Mouse (Mus musculus): ENCODE data around the gene Inhbb. TPM values are rescaled to one million over a fixed set of nuclear protein-coding genes. Genes with fewer than 3 reads are reported as not detected.
A peak's percentile ranks its signal among the peaks of the same experiment; 100 is the strongest.

Inhbb gene
- polyA plus RNA-seq, 1 experiment from 2014 or later = 0.47 TPM

DNA sequence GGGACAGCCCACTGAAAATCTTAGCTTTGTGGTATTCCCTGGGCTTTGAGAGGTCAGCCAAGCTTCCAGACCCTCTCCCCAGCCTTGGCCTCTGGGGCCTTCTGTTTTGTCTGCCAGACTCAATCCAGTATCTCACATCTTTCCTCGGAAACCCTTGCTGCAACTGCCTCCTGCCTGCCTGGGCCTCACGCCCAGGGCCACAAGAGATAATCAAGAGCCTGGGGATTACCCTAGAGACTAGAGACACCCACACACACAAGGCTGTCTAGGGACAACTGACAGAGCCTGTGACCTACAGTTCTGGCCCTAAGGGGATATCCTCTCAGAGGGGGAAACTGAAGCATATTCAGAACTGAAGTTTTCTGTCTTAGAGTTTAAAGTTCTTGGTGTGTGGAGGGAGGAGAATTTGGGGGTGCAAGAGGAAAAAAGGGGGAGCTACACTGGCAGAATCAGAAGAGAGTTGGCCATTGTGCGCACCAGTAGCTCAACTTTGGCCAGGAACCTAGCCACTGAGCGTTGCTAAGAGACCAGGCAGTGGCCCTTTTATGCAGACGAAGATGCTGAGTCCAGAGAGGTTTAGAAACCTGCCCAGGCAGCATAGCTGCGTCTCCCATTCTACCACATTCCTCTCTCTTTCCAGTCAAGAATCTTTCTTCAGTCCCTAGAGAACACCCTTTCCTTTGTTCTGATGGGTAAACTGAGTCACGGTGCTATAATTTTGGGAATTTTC, 32.1 kb downstream of the Inhbb start:
- no peaks in the 10 kb centered on the region for H3K9me3 ChIP-seq (ENCODE audit: control insufficient read depth, low read length)
- H3K27me3 ChIP-seq (ENCODE audit: control insufficient read depth, insufficient read depth, low read length) = no peaks in the 10 kb centered on the region
- H3K9ac ChIP-seq (ENCODE audit: low read length) = no peak overlapping the region
- 44% methylated on average over 7 of the region's 7 CpGs for WGBS
- H3K4me3 ChIP-seq (ENCODE audit: control insufficient read depth in 1 of 2, insufficient read depth in 1 of 2, low read depth in 1 of 2, low read length in 2 of 2) = no peak overlapping the region
- H3K27ac ChIP-seq (replicated peaks in 1 of 2; ENCODE audit: control insufficient read depth in 1 of 2, insufficient read depth in 1 of 2, low read depth in 2 of 2, low read length in 2 of 2) = 0 out of 4 replicates have a peak overlapping the region, but pooled peaks of 1 of the 2 experiments have one; percentile 4
- no peak overlapping the region for H3K4me2 ChIP-seq (ENCODE audit: low read length)
- peaks cover 32% of the 10 kb centered on the region in 2 experiments for H3K4me1 ChIP-seq (ENCODE audit: control insufficient read depth in 2 of 2, insufficient read depth in 2 of 2, low read length in 2 of 2)
- no peak for ATAC-seq (ENCODE audit: insufficient number of reproducible peaks, insufficient read depth, low FRiP score, low read depth)
- H3K36me3 ChIP-seq (ENCODE audit: control insufficient read depth, insufficient read depth, low read length) = no peaks in the 10 kb centered on the region

DNA sequence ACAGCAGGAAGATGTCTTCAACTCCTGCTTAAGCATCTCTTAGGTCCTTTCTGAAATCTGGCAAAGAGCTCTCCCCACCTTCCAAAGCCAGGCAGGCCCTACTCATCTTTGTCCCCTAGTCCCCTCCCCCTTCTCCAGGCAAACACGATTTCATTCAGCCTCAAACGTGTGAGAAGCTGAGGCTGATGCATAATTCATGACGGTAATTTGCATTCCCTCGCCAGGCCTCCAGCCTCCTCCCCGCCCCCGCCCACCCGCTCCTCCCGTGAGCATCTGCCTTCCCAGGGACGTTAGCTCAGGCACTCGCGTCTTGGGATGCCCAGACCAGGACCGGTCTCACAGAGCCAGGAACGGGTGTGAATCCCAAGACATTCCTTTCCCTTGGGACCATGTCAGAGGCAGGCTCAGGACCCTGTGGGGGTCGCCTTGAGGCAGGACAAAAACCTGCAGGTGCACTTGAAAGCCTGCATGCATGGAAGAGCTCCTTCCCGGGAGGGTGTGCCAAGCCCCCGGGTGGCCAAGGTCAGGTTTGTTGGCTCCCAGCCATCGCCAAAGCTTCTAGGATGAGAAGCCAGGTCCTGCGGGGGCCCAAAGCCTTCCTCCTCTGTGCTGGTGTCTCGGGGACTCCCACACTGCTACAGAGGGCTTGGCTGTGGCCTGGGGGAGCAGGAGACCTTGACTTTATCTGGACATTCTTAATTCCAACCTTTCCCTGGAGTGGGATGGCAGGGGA, 33.2 kb downstream of the Inhbb start:
- no peaks in the 10 kb centered on the region for H3K9me3 ChIP-seq (ENCODE audit: control insufficient read depth, low read length)
- peaks cover 32 to 34% of the 10 kb centered on the region in 2 experiments for H3K4me1 ChIP-seq (ENCODE audit: control insufficient read depth in 2 of 2, insufficient read depth in 2 of 2, low read length in 2 of 2)
- no peaks in the 10 kb centered on the region for H3K36me3 ChIP-seq (ENCODE audit: control insufficient read depth, insufficient read depth, low read length)
- no peak overlapping the region; the same call in 1 of the 2 replicates for H3K9ac ChIP-seq (ENCODE audit: low read length)
- 7% methylated on average over 19 of the region's 19 CpGs for WGBS
- no peak overlapping the region for H3K4me3 ChIP-seq (ENCODE audit: control insufficient read depth in 1 of 2, insufficient read depth in 1 of 2, low read depth in 1 of 2, low read length in 2 of 2)
- no peak for ATAC-seq (ENCODE audit: insufficient number of reproducible peaks, insufficient read depth, low FRiP score, low read depth)
- H3K27me3 ChIP-seq (ENCODE audit: control insufficient read depth, insufficient read depth, low read length) = no peaks in the 10 kb centered on the region
- peak overlapping the region; percentile 23 for H3K4me2 ChIP-seq (ENCODE audit: low read length)
- no peak overlapping the region for H3K27ac ChIP-seq (replicated peaks in 1 of 2; ENCODE audit: control insufficient read depth in 1 of 2, insufficient read depth in 1 of 2, low read depth in 2 of 2, low read length in 2 of 2)

DNA sequence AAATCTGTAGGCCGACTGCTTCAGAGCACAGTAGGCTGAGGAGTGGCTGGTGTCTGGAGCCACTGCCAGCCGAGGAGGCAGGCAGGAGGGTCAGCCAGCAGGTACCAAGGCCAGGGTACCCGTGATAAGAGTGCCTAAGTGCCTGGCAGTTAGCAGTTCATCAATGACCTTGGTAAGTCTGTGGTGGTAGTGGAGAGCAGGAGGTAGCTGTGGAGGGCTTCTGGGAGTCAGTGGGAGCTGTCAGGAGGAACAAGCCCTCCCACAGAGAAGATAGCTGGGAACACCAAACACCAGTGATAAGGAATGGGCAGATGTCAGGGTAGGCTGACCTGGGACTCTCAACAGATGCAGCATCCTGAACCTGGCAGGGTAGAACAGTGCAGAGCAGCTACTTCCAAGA, 35.7 kb downstream of the Inhbb start:
- no peaks in the 10 kb centered on the region for H3K27me3 ChIP-seq (ENCODE audit: control insufficient read depth, insufficient read depth, low read length)
- H3K4me3 ChIP-seq (ENCODE audit: control insufficient read depth in 1 of 2, insufficient read depth in 1 of 2, low read depth in 1 of 2, low read length in 2 of 2) = no peak overlapping the region
- no peak overlapping the region for H3K4me2 ChIP-seq (ENCODE audit: low read length)
- 58% methylated on average over 3 of the region's 3 CpGs for WGBS
- 0 out of 2 replicates have a peak, but pooled peaks cover 2% of the 10 kb centered on the region for H3K9me3 ChIP-seq (ENCODE audit: control insufficient read depth, low read length)
- no peak for ATAC-seq (ENCODE audit: insufficient number of reproducible peaks, insufficient read depth, low FRiP score, low read depth)
- H3K27ac ChIP-seq (replicated peaks in 1 of 2; ENCODE audit: control insufficient read depth in 1 of 2, insufficient read depth in 1 of 2, low read depth in 2 of 2, low read length in 2 of 2) = no peak overlapping the region
- peaks cover 22 to 28% of the 10 kb centered on the region in 2 experiments for H3K4me1 ChIP-seq (ENCODE audit: control insufficient read depth in 2 of 2, insufficient read depth in 2 of 2, low read length in 2 of 2)
- H3K36me3 ChIP-seq (ENCODE audit: control insufficient read depth, insufficient read depth, low read length) = no peaks in the 10 kb centered on the region
- H3K9ac ChIP-seq (ENCODE audit: low read length) = no peak overlapping the region

DNA sequence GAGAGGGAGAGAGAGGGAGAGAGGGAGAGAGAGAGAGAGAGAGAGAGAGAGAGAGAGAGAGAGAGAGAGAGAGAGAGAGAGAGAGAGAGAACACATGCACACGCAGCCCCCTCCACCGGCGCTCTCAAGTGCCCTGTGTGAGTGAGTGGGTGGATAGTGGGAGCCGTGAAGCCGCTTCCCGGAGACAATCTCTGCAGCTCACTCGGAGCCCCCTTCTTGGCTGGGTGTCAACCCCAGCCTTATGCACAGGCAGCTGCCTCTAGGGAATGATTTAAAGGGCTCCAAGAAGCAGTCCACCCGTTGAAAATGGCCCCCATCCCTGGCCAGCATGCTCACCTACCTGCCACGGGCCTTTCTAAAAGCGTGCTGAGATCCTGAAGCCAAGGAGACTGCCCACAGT, 38.1 kb downstream of the Inhbb start:
- ATAC-seq (ENCODE audit: insufficient number of reproducible peaks, insufficient read depth, low FRiP score, low read depth) = no peak

DNA sequence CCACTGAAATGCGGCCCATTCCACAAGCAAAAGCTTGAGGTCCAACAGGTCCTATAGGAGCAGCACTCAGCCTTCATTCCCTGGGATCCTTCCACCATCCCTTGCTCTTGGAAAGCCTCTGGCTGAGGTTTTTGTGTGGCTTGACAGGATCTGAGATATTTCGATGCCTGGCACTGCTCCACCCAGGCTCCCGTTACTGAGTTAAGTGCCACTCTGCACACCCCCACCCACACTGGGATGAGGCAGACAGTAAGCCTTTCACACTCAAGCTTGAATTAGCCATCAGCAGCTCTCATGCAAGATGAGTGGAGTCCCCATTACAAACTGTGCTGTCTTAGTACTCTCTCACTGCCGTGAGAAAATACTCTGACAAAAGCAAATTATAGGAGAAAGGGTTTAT, 41.4 kb downstream of the Inhbb start:
- no peak overlapping the region for H3K4me3 ChIP-seq (ENCODE audit: control insufficient read depth in 1 of 2, insufficient read depth in 1 of 2, low read depth in 1 of 2, low read length in 2 of 2)
- H3K27me3 ChIP-seq (ENCODE audit: control insufficient read depth, insufficient read depth, low read length) = no peaks in the 10 kb centered on the region
- H3K9me3 ChIP-seq (ENCODE audit: control insufficient read depth, low read length) = 0 out of 2 replicates have a peak, but pooled peaks cover 4% of the 10 kb centered on the region
- 78% methylated on average over 4 of the region's 4 CpGs for WGBS
- no peak overlapping the region for H3K9ac ChIP-seq (ENCODE audit: low read length)
- no peak for ATAC-seq (ENCODE audit: insufficient number of reproducible peaks, insufficient read depth, low FRiP score, low read depth)
- H3K4me1 ChIP-seq (ENCODE audit: control insufficient read depth in 2 of 2, insufficient read depth in 2 of 2, low read length in 2 of 2) = peaks cover 0 to 2% of the 10 kb centered on the region in 2 experiments; a peak in 1 of 4 replicates
- H3K36me3 ChIP-seq (ENCODE audit: control insufficient read depth, insufficient read depth, low read length) = no peaks in the 10 kb centered on the region
- no peak overlapping the region for H3K27ac ChIP-seq (replicated peaks in 1 of 2; ENCODE audit: control insufficient read depth in 1 of 2, insufficient read depth in 1 of 2, low read depth in 2 of 2, low read length in 2 of 2)
- H3K4me2 ChIP-seq (ENCODE audit: low read length) = no peak overlapping the region

More for the DNA sequence above, 38.1 kb downstream of the Inhbb start:
- no peak overlapping the region for H3K9ac ChIP-seq (ENCODE audit: low read length)
- H3K4me2 ChIP-seq (ENCODE audit: low read length) = no peak overlapping the region
- no peak overlapping the region for H3K4me3 ChIP-seq (ENCODE audit: control insufficient read depth in 1 of 2, insufficient read depth in 1 of 2, low read depth in 1 of 2, low read length in 2 of 2)
- H3K27me3 ChIP-seq (ENCODE audit: control insufficient read depth, insufficient read depth, low read length) = no peaks in the 10 kb centered on the region
- H3K9me3 ChIP-seq (ENCODE audit: control insufficient read depth, low read length) = 0 out of 2 replicates have a peak, but pooled peaks cover 4% of the 10 kb centered on the region
- no peak overlapping the region for H3K27ac ChIP-seq (replicated peaks in 1 of 2; ENCODE audit: control insufficient read depth in 1 of 2, insufficient read depth in 1 of 2, low read depth in 2 of 2, low read length in 2 of 2)
- H3K36me3 ChIP-seq (ENCODE audit: control insufficient read depth, insufficient read depth, low read length) = no peaks in the 10 kb centered on the region
- H3K4me1 ChIP-seq (ENCODE audit: control insufficient read depth in 2 of 2, insufficient read depth in 2 of 2, low read length in 2 of 2) = peaks cover 1 to 4% of the 10 kb centered on the region in 2 experiments; a peak in 3 of 4 replicates
- 36% methylated on average over 10 of the region's 10 CpGs for WGBS

DNA sequence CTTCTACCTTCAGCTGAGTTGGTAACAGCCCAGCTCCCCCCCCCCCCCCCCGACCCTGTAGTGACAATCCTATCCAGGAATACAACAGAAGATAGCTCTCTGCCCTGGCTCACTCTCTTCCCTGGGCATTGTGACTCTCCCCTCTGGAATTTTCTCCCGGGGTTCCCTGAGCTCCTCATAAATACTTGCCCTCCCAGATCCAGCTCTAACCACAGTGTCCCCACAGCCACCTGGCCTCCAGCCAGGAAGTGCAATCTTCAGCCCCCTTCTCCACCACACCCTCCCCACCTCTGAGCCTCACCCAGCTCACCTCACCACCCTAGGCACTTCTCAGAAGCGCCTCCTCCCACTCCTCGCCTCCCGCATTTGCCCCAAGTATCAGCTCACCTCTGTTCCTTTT, 46.7 kb downstream of the Inhbb start:
- no peak for ATAC-seq (ENCODE audit: insufficient number of reproducible peaks, insufficient read depth, low FRiP score, low read depth)
- no peak overlapping the region for H3K4me3 ChIP-seq (ENCODE audit: control insufficient read depth in 1 of 2, insufficient read depth in 1 of 2, low read depth in 1 of 2, low read length in 2 of 2)
- H3K9ac ChIP-seq (ENCODE audit: low read length) = no peak overlapping the region
- 58% methylated on average over 5 of the region's 5 CpGs for WGBS
- no peak overlapping the region for H3K27ac ChIP-seq (replicated peaks in 1 of 2; ENCODE audit: control insufficient read depth in 1 of 2, insufficient read depth in 1 of 2, low read depth in 2 of 2, low read length in 2 of 2)
- H3K36me3 ChIP-seq (ENCODE audit: control insufficient read depth, insufficient read depth, low read length) = no peaks in the 10 kb centered on the region
- no peaks in the 10 kb centered on the region for H3K9me3 ChIP-seq (ENCODE audit: control insufficient read depth, low read length)
- H3K27me3 ChIP-seq (ENCODE audit: control insufficient read depth, insufficient read depth, low read length) = no peaks in the 10 kb centered on the region
- no peak overlapping the region for H3K4me2 ChIP-seq (ENCODE audit: low read length)
- H3K4me1 ChIP-seq (ENCODE audit: control insufficient read depth in 2 of 2, insufficient read depth in 2 of 2, low read length in 2 of 2) = no peaks in the 10 kb centered on the region

DNA sequence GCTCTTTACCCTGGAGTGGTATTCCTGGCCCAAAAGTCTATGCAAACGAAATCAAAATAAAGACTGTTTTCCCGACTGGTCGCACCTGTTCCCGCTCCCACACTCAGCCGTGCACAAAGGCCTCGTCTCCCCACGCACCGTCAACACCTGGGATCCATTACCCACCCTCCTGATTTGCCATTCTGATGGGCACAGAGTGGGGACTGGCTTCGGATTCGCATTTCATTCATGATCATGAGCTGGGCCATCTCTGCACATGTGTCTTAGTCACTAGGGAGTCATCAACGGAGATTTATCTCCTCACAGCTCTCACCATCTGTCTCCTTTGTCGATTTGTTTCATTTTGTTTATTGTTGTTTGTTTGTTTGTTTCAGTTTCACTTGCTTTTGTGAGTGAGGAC, 54.5 kb downstream of the Inhbb start:
- no peak overlapping the region for H3K9ac ChIP-seq (ENCODE audit: low read length)
- H3K9me3 ChIP-seq (ENCODE audit: control insufficient read depth, low read length) = no peaks in the 10 kb centered on the region
- H3K4me3 ChIP-seq (ENCODE audit: control insufficient read depth in 1 of 2, insufficient read depth in 1 of 2, low read depth in 1 of 2, low read length in 2 of 2) = no peak overlapping the region
- 79% methylated on average over 12 of the region's 12 CpGs for WGBS
- ATAC-seq (ENCODE audit: insufficient number of reproducible peaks, insufficient read depth, low FRiP score, low read depth) = no peak
- no peaks in the 10 kb centered on the region for H3K4me1 ChIP-seq (ENCODE audit: control insufficient read depth in 2 of 2, insufficient read depth in 2 of 2, low read length in 2 of 2)
- no peak overlapping the region for H3K4me2 ChIP-seq (ENCODE audit: low read length)
- H3K27ac ChIP-seq (replicated peaks in 1 of 2; ENCODE audit: control insufficient read depth in 1 of 2, insufficient read depth in 1 of 2, low read depth in 2 of 2, low read length in 2 of 2) = no peak overlapping the region
- no peaks in the 10 kb centered on the region for H3K36me3 ChIP-seq (ENCODE audit: control insufficient read depth, insufficient read depth, low read length)
- no peaks in the 10 kb centered on the region for H3K27me3 ChIP-seq (ENCODE audit: control insufficient read depth, insufficient read depth, low read length)

Data from heart, embryonic 14.5 days (tissue).